In the genomic region with DNA sequence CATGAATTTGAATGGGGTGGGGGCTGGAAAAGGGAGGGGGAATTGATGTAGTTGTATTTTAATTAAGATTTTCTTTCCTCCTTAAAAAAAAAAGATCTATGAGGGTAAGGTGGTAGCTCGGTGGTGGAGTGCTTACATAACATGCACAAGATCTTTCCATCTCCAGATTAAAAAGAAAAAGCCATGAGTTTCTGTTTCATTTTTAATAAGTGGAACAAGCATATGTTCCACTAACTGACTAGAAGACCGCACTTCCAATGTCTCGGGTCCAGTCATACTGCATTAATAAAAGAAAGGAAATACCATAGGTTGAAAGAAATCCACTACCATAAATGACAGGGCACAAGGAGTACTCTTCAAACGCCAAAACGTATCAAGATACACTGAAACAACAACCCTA, we compare ENCODE assay signal across 23 mouse cellular contexts. TPM values are rescaled to one million over a fixed set of nuclear protein-coding genes. Genes with fewer than 3 reads are reported as not detected.
A peak's percentile ranks its signal among the peaks of the same experiment; 100 is the strongest.
DNase-seq lines count a peak whose midpoint lies in the region; ATAC-seq and TF ChIP-seq lines count a peak whose summit lies in the region.
"Had no signal": no experiment of that assay in that cellular context is flagged by ENCODE, and none has a peak within 500 bp of the region (broad histone marks: within the 10 kb centered on the region; RNA-seq: fewer than 3 reads in every experiment).

No protein-coding gene starts in this region.

- ATAC-seq in liver, embryonic 12.5 days = no peak
- ATAC-seq in common myeloid progenitor, adult 5-6 weeks (replicated peaks; ENCODE audit: low read depth, poor library complexity, severe bottlenecking) = peak; percentile 43
- ATAC-seq in liver, embryonic 14.5 days (ENCODE audit: insufficient read depth) = no peak
- ATAC-seq: forebrain, postnatal 0 days had no signal

- H3K4me3 ChIP-seq in liver, embryonic 12.5 days = no peak overlapping the region
- no peak overlapping the region for H3K4me3 ChIP-seq in liver, embryonic 14.5 days (ENCODE audit: insufficient read depth in 1 of 2, low read depth in 2 of 2, low read length in 2 of 2)
- H3K4me3 ChIP-seq: embryonic facial prominence, embryonic 12.5 days; hindbrain, embryonic 15.5 days; limb, embryonic 15.5 days; midbrain, embryonic 10.5 days; neural tube, embryonic 15.5 days had no signal

- no peak for TF ChIP-seq CTCF in liver, embryonic 14.5 days (IDR thresholded peaks at IDR 0.05; ENCODE audit: low read depth)

- peak overlapping the region; percentile 48; the same call in 1 of the 2 replicates for H3K9ac ChIP-seq in liver, embryonic 12.5 days
- peak overlapping the region; percentile 1; the same call in 1 of the 2 replicates for H3K9ac ChIP-seq in liver, embryonic 14.5 days (replicated peaks)
- H3K9ac ChIP-seq: embryonic facial prominence, embryonic 12.5 days; forebrain, postnatal 0 days; hindbrain, embryonic 15.5 days; limb, embryonic 15.5 days; neural tube, embryonic 15.5 days had no signal

- peaks cover 65% of the 10 kb centered on the region for H3K4me1 ChIP-seq in liver, embryonic 12.5 days
- H3K4me1 ChIP-seq in liver, embryonic 14.5 days (replicated peaks; ENCODE audit: control insufficient read depth in 2 of 2, insufficient read depth in 2 of 2, low read length in 1 of 2) = peaks cover 18 to 21% of the 10 kb centered on the region in 2 experiments
- H3K4me1 ChIP-seq: hindbrain, embryonic 15.5 days; neural tube, embryonic 15.5 days had no signal

- no peaks in the 10 kb centered on the region for H3K27me3 ChIP-seq in liver, embryonic 12.5 days (replicated peaks)
- no peaks in the 10 kb centered on the region for H3K27me3 ChIP-seq in liver, embryonic 14.5 days (ENCODE audit: control insufficient read depth, insufficient read depth, low read length)
- H3K27me3 ChIP-seq: embryonic facial prominence, embryonic 12.5 days; hindbrain, embryonic 15.5 days; limb, embryonic 15.5 days; neural tube, embryonic 15.5 days had no signal

- DNase-seq in liver = no peak
- DNase-seq in liver, embryonic 14.5 days (ENCODE audit: low read depth in 3 of 3, low spot score in 3 of 3) = no peak
- DNase-seq in right cerebral cortex, postnatal 14 days = no peak
- no peak for DNase-seq in right cerebral cortex, postnatal 25 days
- DNase-seq in heart, adult 8-10 months (ENCODE audit: low spot score) = no peak
- DNase-seq: adrenal gland, adult 2 months; cerebellum, adult 11-12 months; cerebellum, postnatal 10 days; forebrain, postnatal 0 days; heart, postnatal 36 days; kidney, adult 2 months; left cerebral cortex, postnatal 4 days; right cerebral cortex, adult 18-20 months; thymus, adult 18-20 months had no signal

- no peak for TF ChIP-seq EP300 in liver, embryonic 14.5 days (IDR thresholded peaks at IDR 0.05; ENCODE audit: low read depth)

- no peaks in the 10 kb centered on the region for H3K9me3 ChIP-seq in liver, embryonic 12.5 days (replicated peaks)
- H3K9me3 ChIP-seq in liver, embryonic 14.5 days (ENCODE audit: control insufficient read depth, low read length) = no peaks in the 10 kb centered on the region
- H3K9me3 ChIP-seq: embryonic facial prominence, embryonic 12.5 days; hindbrain, embryonic 15.5 days; limb, embryonic 15.5 days; midbrain, embryonic 10.5 days; neural tube, embryonic 15.5 days had no signal

- peaks cover 27% of the 10 kb centered on the region for H3K36me3 ChIP-seq in liver, embryonic 12.5 days
- peaks cover 15% of the 10 kb centered on the region for H3K36me3 ChIP-seq in liver, embryonic 14.5 days (replicated peaks; ENCODE audit: control insufficient read depth, insufficient read depth, low read depth)
- H3K36me3 ChIP-seq: embryonic facial prominence, embryonic 12.5 days; hindbrain, embryonic 15.5 days; neural tube, embryonic 15.5 days had no signal

- H3K4me2 ChIP-seq in liver, embryonic 12.5 days = peak overlapping the region; percentile 58
- H3K4me2 ChIP-seq in liver, embryonic 14.5 days (ENCODE audit: low read depth) = peak overlapping the region; percentile 43
- H3K4me2 ChIP-seq: embryonic facial prominence, embryonic 12.5 days; hindbrain, embryonic 15.5 days; limb, embryonic 15.5 days; neural tube, embryonic 15.5 days had no signal

- WGBS in liver, embryonic 12.5 days (ENCODE audit: insufficient replicate concordance) = 70% methylated on average over 5 of the region's 5 CpGs
- WGBS in liver, embryonic 14.5 days (ENCODE audit: insufficient replicate concordance) = 67% methylated on average over 5 of the region's 5 CpGs

- H3K27ac ChIP-seq in liver, embryonic 12.5 days = peak overlapping the region; percentile 72
- H3K27ac ChIP-seq in liver, embryonic 14.5 days = peak overlapping the region; percentile 47
- H3K27ac ChIP-seq: embryonic facial prominence, embryonic 12.5 days; hindbrain, embryonic 15.5 days; kidney, postnatal 0 days; limb, embryonic 15.5 days; macrophage; midbrain, embryonic 10.5 days; neural tube, embryonic 15.5 days had no signal

RNA-seq across cellular contexts. Expression of gene Nrip1, which starts 18.4 kb away (rescaled TPM):
- 32.0 and 32.1 TPM in 2 replicates for polyA plus RNA-seq in liver, embryonic 12.5 days (2016; fragmentation: Nextera tagmentation; extraction: Ambion mirVana)
- total RNA-seq in common myeloid progenitor, adult 5-6 weeks (2017) = 46.7 and 48.3 TPM in 2 replicates
- 2.5 and 3.5 TPM in 2 replicates for polyA plus RNA-seq in liver, embryonic 14.5 days (2012; rRNA removed)
- polyA plus RNA-seq in liver, embryonic 14.5 days (2014; fragmentation: Nextera tagmentation; extraction: Ambion mirVana) = 11.7 and 15.5 TPM in 2 replicates
- total RNA-seq in heart, adult 8-10 months (2022) = 10 to 100 TPM; 20.7 to 25.8 (median 24.1) TPM
